Mouse (Mus musculus) adrenal gland, adult (tissue): ENCODE data around the gene Armh3.

ENCODE experiments used
- DNase-seq, 2 experiments: peaks; one replicate each; pipeline ENCODE4 v3.0.0; 2022 to 2023; ENCODE audit warnings: low spot score in 1 of 2; ENCODE audit not compliant: inconsistent age in 2 of 2

Gene Armh3

GRCm38 (mm10) chr19:45792404-45792803 is 205.9 kb downstream of the Armh3 start:
- no peak for DNase-seq

- no peak for DNase-seq
Observed at GRCm38 (mm10) chr19:45789888-45790874, 208.1 kb downstream of the Armh3 start.

GRCm38 (mm10) chr19:45789365-45789764 is 208.9 kb downstream of the Armh3 start:
- DNase-seq, result no peak

GRCm38 (mm10) chr19:45788337-45788736 is 210.0 kb downstream of the Armh3 start:
- DNase-seq, result peak in 1 of 2 experiments; percentile 59

GRCm38 (mm10) chr19:45787450-45787849 is 210.8 kb downstream of the Armh3 start:
- DNase-seq, result no peak

GRCm38 (mm10) chr19:45785470-45785869 is 212.8 kb downstream of the Armh3 start:
- DNase-seq, result no peak

GRCm38 (mm10) chr19:45783933-45784576 is 214.2 kb downstream of the Armh3 start:
- DNase-seq, result no peak

- peak; percentile 99 for DNase-seq
Observed at GRCm38 (mm10) chr19:45783181-45783932, 214.9 kb downstream of the Armh3 start, which contains the start of gene Mgea5. Gene Mgea5 (minus strand): TSS chr19:45783837.

GRCm38 (mm10) chr19:45782315-45783001 is 215.8 kb downstream of the Armh3 start:
- peak; percentile 81 to 93 for DNase-seq

GRCm38 (mm10) chr19:45781676-45782075 is 216.6 kb downstream of the Armh3 start:
- no peak for DNase-seq

- DNase-seq, result no peak
Observed at GRCm38 (mm10) chr19:45780350-45780915, 217.9 kb downstream of the Armh3 start.

GRCm38 (mm10) chr19:45775486-45775885 is 222.8 kb downstream of the Armh3 start:
- DNase-seq, result no peak

GRCm38 (mm10) chr19:45771501-45771900 is 226.8 kb downstream of the Armh3 start:
- no peak for DNase-seq
